ENCODE assay signal across 9 mouse cellular contexts in the genomic region with DNA sequence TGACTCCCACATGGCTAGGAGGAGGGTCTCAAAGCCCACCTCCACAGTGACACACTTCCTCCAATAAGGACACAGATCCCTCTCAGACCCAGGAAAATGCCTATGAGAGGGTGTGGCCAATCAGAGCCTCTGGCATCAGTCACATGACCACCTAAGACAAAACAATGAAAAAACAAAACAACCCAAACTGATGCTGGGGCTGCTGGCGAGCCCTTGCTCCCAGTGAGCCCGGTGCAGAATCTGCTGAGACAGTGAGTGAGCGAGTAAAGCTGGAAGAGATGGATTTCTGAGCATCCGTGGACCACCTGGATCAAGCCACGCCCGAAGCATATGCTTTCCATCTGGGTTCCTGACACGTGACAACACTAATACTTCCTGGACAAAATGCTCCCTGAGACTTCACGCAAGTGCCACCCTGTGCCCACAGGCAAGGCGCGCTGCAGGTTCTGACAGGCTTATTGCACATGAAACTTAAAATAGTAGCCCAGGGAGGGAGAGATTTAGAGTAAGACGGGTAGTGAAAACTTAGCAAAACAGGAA. TPM values are rescaled to one million over a fixed set of nuclear protein-coding genes. Genes with fewer than 3 reads are reported as not detected.
DNase-seq lines count a peak whose midpoint lies in the region; ATAC-seq lines count a peak whose summit lies in the region.
"Had no signal": no experiment of that assay in that cellular context is flagged by ENCODE, and none has a peak within 500 bp of the region (broad histone marks: within the 10 kb centered on the region; RNA-seq: fewer than 3 reads in every experiment).

No protein-coding gene starts in this region.

- WGBS in forebrain, embryonic 12.5 days: 18% methylated on average over 11 of the region's 11 CpGs
- WGBS in limb, embryonic 12.5 days: 17% methylated on average over 11 of the region's 11 CpGs
- WGBS in neural tube, embryonic 14.5 days: 24% methylated on average over 11 of the region's 11 CpGs

- no peaks in the 10 kb centered on the region for H3K9me3 ChIP-seq in forebrain, embryonic 12.5 days
- no peaks in the 10 kb centered on the region for H3K9me3 ChIP-seq in limb, embryonic 12.5 days
- no peaks in the 10 kb centered on the region for H3K9me3 ChIP-seq in neural tube, embryonic 14.5 days (ENCODE audit: control insufficient read depth, low read length)

- H3K4me3 ChIP-seq in forebrain, embryonic 12.5 days (replicated peaks): peak overlapping the region; percentile 42
- peak overlapping the region; percentile 40 for H3K4me3 ChIP-seq in limb, embryonic 12.5 days (replicated peaks)
- peak overlapping the region; percentile 34 for H3K4me3 ChIP-seq in neural tube, embryonic 14.5 days (ENCODE audit: low read depth, low read length)

- H3K4me1 ChIP-seq in forebrain, embryonic 12.5 days: peaks cover 11% of the 10 kb centered on the region; the same call in 1 of the 2 replicates
- peaks cover 9% of the 10 kb centered on the region; the same call in 1 of the 2 replicates for H3K4me1 ChIP-seq in limb, embryonic 12.5 days (replicated peaks)
- no peaks in the 10 kb centered on the region for H3K4me1 ChIP-seq in neural tube, embryonic 14.5 days (ENCODE audit: control insufficient read depth, insufficient read depth, low read length)

- peak overlapping the region; percentile 46; the same call in 1 of the 2 replicates for H3K27ac ChIP-seq in forebrain, embryonic 12.5 days
- H3K27ac ChIP-seq in limb, embryonic 12.5 days: peak overlapping the region; percentile 45
- H3K27ac ChIP-seq in neural tube, embryonic 14.5 days (ENCODE audit: low read depth, low read length): no peak overlapping the region

- H3K9ac ChIP-seq in forebrain, embryonic 12.5 days: no peak overlapping the region
- peak overlapping the region; percentile 40 for H3K9ac ChIP-seq in limb, embryonic 12.5 days (replicated peaks)
- no peak overlapping the region for H3K9ac ChIP-seq in neural tube, embryonic 14.5 days (replicated peaks; ENCODE audit: low read depth, low read length)

- peak; percentile 20 to 46 for DNase-seq in cerebellum, postnatal 36 days
- DNase-seq in CD4-positive, CD25-positive, alpha-beta regulatory T cell, adult 2 months (ENCODE audit: low read depth, low spot score): peak; percentile 47
- DNase-seq in ovary, postnatal 36 days (ENCODE audit: low spot score): no peak
- DNase-seq in adrenal gland, adult (ENCODE audit: inconsistent age in 2 of 2, low spot score in 1 of 2): no peak

- ATAC-seq in cerebellum, adult (ENCODE audit: insufficient number of reproducible peaks, low FRiP score, low TSS enrichment): no peak
- ATAC-seq in forebrain, embryonic 12.5 days (ENCODE audit: low FRiP score): peak; percentile 89
- ATAC-seq in limb, embryonic 12.5 days (ENCODE audit: insufficient number of reproducible peaks, insufficient read depth, low FRiP score, low TSS enrichment, low read depth): peak; percentile 58; the same call in 1 of the 2 replicates
- ATAC-seq in neural tube, embryonic 14.5 days (ENCODE audit: low read depth): peak; percentile 91

- H3K4me2 ChIP-seq in forebrain, embryonic 12.5 days: peak overlapping the region; percentile 52
- H3K4me2 ChIP-seq in limb, embryonic 12.5 days: peak overlapping the region; percentile 54
- peak overlapping the region; percentile 51 for H3K4me2 ChIP-seq in neural tube, embryonic 14.5 days (ENCODE audit: low read depth, low read length)

- H3K36me3 ChIP-seq in forebrain, embryonic 12.5 days (replicated peaks): no peaks in the 10 kb centered on the region
- H3K36me3 ChIP-seq in limb, embryonic 12.5 days: no peaks in the 10 kb centered on the region
- H3K36me3 ChIP-seq in neural tube, embryonic 14.5 days (ENCODE audit: control insufficient read depth, insufficient read depth, low read length): no peaks in the 10 kb centered on the region
- H3K36me3 ChIP-seq: G1E had no signal

- no peaks in the 10 kb centered on the region for H3K27me3 ChIP-seq in forebrain, embryonic 12.5 days
- H3K27me3 ChIP-seq in limb, embryonic 12.5 days: no peaks in the 10 kb centered on the region
- no peaks in the 10 kb centered on the region for H3K27me3 ChIP-seq in neural tube, embryonic 14.5 days (ENCODE audit: control insufficient read depth, insufficient read depth, low read length)

RNA-seq across cellular contexts. Expression of a gene that starts 16.5 kb away (rescaled TPM):
- polyA plus RNA-seq in forebrain, embryonic 12.5 days (2016; fragmentation: Nextera tagmentation; extraction: Ambion mirVana): 1.1 and 1.6 TPM in 2 replicates
- 1.4 and 1.8 TPM in 2 replicates for polyA plus RNA-seq in limb, embryonic 12.5 days (2016; fragmentation: Nextera tagmentation; extraction: Ambion mirVana)
- 4.7 and 5.2 TPM in 2 replicates for polyA plus RNA-seq in neural tube, embryonic 14.5 days (2014; fragmentation: Nextera tagmentation; extraction: Ambion mirVana)
- polyA plus RNA-seq: G1E had no signal

Comparison
In these comparisons a context has a peak if more than half of its experiments do, and no peak if none do; other contexts are left out.
1. DNase-seq: peak in cerebellum, postnatal 36 days (2 of 2) and CD4-positive, CD25-positive, alpha-beta regulatory T cell, adult 2 months (single experiment); none in ovary, postnatal 36 days (single experiment) and adrenal gland, adult (0 of 2).
2. Peak in every context shown above with its lines, with median percentiles within 50 percentile points of each other: H3K4me2 ChIP-seq and H3K4me3 ChIP-seq.